Mouse (Mus musculus): ENCODE data around the gene Klrb1c. TPM values are rescaled to one million over a fixed set of nuclear protein-coding genes. Genes with fewer than 3 reads are reported as not detected.
A peak's percentile ranks its signal among the peaks of the same experiment; 100 is the strongest.
"Not testable (repeated sequence)": the region's sequence is repeated elsewhere in the genome, so short reads cannot be mapped to it uniquely, and the experiment has no call there.

Klrb1c gene
- total RNA-seq, 2 experiments from 2014 or later: not detected

DNA sequence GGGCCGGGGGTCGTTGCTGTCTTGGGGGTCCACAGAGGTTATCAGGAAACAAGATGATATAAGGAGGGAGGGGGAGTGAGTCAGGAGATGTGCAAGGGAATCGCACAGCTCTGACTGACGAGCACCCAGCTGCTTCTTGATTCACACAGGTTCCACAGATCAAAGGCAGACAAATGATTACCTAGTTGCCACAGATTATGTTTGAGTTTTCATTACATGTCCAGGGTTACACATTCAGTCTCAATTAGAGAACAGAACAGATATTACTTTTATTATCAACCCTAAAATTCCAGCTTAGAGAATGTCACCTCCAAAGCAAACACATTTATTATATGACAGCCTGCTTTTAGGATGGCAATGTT lies 33.6 kb downstream of the Klrb1c start:
- not testable (repeated sequence) for DNase-seq (ENCODE audit: low spot score)

DNA sequence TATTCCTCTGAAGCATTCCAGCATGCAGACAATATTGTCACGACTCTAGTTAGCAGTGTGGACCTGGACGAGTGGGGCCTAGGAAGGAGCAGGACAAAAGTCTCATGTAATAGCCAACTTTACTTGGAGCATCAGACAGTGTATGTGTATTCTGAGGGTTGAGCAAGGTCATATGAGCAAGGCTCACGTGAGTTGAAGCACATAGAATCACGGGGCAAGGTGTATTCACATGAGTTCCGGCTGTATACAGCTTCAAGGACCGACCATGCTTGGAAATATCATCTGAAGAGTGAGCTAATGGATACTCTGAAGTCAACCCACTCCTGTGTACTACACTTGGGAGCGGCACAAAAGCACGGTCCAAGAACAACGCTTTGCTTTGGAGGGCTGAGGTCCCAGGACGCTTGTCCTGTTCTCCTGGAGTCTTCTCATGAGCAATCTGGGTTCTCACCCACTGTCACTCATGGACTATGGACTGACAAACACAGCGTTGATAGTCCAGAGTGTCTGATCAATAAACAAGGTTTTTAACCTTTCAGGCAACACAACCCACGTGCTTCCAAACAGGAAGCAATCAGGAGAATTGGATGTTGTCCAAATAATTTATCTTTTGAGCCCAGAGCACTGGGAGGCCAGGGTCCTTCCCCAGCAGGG lies 34.1 kb downstream of the Klrb1c start:
- DNase-seq (ENCODE audit: low spot score): not testable (repeated sequence)

DNA sequence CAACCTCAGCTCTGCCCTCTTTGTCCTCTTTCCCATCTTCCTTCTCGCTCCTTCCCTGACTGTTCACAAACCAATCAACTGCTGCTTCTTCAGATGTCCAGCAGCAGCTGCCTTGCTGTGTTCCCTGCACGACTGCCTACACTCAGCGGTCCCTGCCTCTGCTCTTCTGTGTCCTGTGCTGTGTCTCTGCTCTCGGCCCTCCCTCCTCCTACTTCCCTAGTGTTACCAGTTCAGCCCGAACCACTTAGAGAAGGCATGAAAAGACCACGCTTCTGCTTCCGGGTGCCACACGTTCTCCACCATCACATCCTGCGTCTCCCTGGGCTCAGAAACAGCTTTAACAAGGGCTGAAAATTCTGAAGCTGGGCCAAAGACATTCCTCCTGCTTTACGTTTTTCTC lies 34.8 kb downstream of the Klrb1c start:
- DNase-seq (ENCODE audit: low spot score): not testable (repeated sequence)

DNA sequence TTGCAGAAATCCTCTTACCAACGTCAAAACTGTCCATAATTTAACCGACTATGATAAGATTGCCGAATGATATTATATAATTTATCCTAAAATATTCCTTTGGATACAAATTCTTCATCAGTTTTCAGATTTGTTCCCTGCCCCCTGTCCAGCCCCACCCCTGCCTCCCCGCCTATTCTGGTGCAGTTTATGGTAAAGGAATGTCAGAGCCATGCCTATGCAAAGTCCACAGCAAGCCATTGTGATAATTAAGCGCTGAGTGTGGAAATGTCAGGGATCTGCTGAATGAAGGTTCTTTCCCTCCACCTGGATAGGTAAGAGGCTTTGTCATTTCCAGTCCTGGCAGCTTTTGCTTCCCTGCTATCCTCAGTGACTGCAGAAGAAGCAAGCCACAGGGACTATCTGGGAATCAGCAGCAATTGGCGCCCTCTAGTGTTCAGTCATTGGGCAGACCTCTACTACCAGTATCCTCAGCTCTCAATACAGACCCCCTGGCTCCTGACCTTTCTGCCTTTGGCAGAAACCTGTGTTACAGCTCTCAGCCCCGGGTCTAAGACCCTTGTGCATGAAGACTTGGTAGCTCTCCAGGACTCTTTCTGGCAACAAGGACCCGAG lies 35.3 kb downstream of the Klrb1c start:
- DNase-seq (ENCODE audit: low spot score): peak; percentile 78

DNA sequence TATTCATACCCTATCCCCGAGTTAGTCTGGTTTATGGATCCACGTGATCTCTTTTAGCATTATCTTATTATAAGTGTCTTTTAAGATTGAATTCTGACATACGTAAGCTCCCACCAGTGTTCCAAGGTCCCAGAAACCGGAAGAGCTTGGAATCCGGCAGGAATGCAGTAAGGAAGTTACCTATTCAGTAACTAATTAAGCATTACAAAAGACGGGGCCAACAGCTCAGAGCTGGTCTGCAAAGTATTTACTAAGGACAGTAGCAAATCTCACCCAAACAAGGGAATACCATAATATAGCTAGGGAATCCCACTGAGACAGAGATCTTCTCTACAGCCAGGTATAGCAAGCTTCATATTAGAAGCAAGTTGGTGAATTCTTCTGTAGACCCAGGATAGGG lies 42.0 kb downstream of the Klrb1c start:
- not testable (repeated sequence) for DNase-seq (ENCODE audit: low spot score)

DNA sequence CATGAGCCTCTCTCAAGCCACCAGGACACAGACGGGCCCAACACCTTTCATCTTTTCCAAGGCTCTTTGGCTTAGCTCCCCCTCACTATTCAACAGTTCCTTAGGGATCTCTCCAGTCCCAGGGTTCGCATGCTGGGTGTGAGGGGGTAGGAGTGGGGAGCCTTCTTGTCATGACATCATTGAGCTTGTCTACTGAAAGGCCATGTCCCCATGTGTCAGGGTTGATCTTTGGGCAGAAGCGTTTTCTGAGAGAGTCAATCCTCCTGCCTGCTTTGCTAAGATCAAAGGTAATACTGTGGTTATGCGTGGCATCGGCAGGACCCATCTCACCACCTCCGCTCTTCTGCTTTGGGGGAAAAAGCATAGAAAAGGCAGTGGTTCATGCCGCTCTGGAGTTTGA lies 51.6 kb downstream of the Klrb1c start:
- no peak for DNase-seq (ENCODE audit: low spot score)

DNA sequence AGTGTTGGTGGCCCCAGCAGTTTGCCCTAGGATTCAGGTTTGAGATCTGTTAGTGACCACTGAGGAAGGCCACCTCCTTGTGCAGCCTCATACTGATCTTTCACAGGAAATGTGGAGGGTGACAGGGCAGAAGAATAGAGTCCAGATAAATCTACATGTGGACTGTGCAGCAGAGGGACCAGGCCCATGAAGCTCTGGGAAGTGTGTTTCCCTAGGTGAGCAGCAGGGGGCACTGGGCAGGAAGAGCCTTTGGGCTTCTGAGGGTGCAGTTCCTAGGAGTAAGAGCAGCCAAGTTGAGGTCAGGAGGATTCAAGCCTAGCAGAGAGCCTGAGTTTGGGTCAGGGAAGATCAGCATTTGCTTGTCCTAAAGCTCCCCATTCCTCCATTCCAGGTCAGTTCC lies 52.9 kb downstream of the Klrb1c start:
- peak; percentile 12 for DNase-seq (ENCODE audit: low spot score)

GRCm38 (mm10) chr6:128734896-128735295 lies 54.1 kb downstream of the Klrb1c start:
- DNase-seq (ENCODE audit: low spot score): no peak

DNA sequence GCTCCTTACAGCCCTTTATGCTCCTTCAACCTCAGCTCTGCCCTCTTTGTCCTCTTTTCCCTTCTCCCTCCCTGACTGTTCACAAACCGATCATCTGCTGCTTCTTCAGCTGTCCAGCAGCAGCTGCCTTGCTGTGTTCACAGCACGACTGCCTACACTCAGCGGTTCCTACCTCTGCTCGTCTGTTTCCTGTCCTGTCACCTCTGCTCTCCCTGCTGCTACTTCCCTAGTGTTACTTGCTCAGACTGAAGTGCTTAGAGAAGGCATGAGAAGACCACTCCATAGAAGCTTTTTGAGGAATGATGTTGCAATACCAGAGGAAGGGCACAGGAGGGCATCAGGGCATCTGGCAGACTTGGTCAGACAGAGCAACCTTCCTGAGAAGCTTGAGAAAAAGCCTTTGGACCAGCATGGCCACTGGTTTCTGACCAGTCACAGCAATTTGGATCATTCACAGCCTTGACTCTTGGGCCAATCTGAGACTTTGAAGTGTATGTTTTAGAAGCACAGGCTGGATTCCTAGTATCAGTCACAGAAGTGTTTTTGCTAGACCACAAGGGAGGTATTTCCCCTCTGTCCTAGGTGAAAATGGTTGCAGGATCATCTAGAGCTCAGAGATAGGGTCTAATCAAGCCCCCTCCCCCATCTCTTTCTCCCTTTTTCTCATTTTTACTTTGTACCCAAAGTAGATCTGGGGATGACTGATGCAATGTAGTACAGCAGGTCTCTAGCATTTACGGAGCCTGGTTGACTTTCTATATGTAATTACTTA lies 54.9 kb downstream of the Klrb1c start:
- DNase-seq (ENCODE audit: low spot score): no peak

- DNase-seq (ENCODE audit: low spot score): no peak
Measured at GRCm38 (mm10) chr6:128732032-128732431, 57.0 kb downstream of the Klrb1c start.

Other genes with a start within 250 kb of the Klrb1c start
- not detected for gene A2ml1, start 207.6 kb downstream of the Klrb1c start, total RNA-seq (2021)
- gene Klrb1a, start 165.7 kb downstream of the Klrb1c start, total RNA-seq (2021): not detected
- gene Clec2h, start 126.8 kb downstream of the Klrb1c start, total RNA-seq (2021): not detected
- gene Klrb1, start 66.2 kb downstream of the Klrb1c start, total RNA-seq (2021): not detected
- gene Gm44511, start 37.1 kb upstream of the Klrb1c start, total RNA-seq (2021): not detected
- not detected for gene Klrb1b, start 37.1 kb upstream of the Klrb1c start, total RNA-seq (2021)
- gene Clec2i, start 98.4 kb upstream of the Klrb1c start, total RNA-seq (2021): not detected
- gene BC035044, start 101.9 kb upstream of the Klrb1c start, total RNA-seq (2021): not detected
- gene Clec2g, start 145.2 kb upstream of the Klrb1c start, total RNA-seq (2021): 1 to 10 TPM; 1.3 to 4.2 TPM